Mouse (Mus musculus): ENCODE results near the gene Lpxn.

- no peak for TF ChIP-seq CTCF (IDR thresholded peaks at IDR 0.05; ENCODE audit: low read depth)
- TF ChIP-seq EP300 (optimal IDR thresholded peaks at IDR 0.05), result no peak
These were observed 3.1 kb downstream of the Lpxn start for GRCm38 (mm10) chr19:12799081-12799480.

All from stomach, postnatal 0 days (tissue).